Mouse (Mus musculus): Measurements from ENCODE around the gene Cmtm4. TPM values are rescaled to one million over a fixed set of nuclear protein-coding genes. Genes with fewer than 3 reads are reported as not detected.
"Not testable (repeated sequence)": the region's sequence is repeated elsewhere in the genome, so short reads cannot be mapped to it uniquely, and the experiment has no call there.

Cmtm4 gene
- polyA plus RNA-seq, 1 experiment from 2014 or later: 3.8 TPM

DNA sequence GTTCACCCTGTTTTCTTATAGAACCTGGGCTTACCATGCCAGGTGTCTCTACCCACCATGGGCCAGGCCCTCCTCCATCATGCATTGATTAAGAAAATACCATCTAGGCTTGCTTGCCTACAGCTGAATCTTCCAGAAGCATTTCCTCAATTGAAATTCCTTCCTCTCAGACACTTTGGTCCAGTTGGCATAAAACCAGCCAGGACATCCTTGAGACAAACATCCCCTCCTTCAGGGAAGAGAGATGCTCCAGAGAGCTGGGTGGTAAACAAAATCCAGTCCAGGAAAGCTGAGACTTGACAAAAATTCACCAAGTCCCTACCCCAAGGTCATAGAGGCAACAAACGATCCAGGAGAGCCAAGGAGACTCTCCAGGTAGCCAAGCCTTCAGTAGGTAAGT lies 61.4 kb downstream of the Cmtm4 start:
- H3K4me2 ChIP-seq (replicated peaks; ENCODE audit: low read depth, low read length): no peak overlapping the region
- no peaks in the 10 kb centered on the region for H3K27me3 ChIP-seq (ENCODE audit: control insufficient read depth, insufficient read depth, low read length)
- no peak overlapping the region for H3K4me3 ChIP-seq (ENCODE audit: low read depth, low read length)
- ATAC-seq (ENCODE audit: low FRiP score): no peak
- H3K27ac ChIP-seq (ENCODE audit: low read depth, low read length): no peak overlapping the region
- H3K36me3 ChIP-seq (ENCODE audit: control insufficient read depth, insufficient read depth, low read length): no peaks in the 10 kb centered on the region
- no peak overlapping the region for H3K9ac ChIP-seq (ENCODE audit: low read depth, low read length)
- WGBS: 78% methylated on average over 1 of the region's 1 CpGs
- no peak for DNase-seq (ENCODE audit: low spot score)
- no peaks in the 10 kb centered on the region for H3K4me1 ChIP-seq (replicated peaks; ENCODE audit: control insufficient read depth, insufficient read depth, low read length)
- H3K9me3 ChIP-seq (ENCODE audit: control insufficient read depth, low read length): no peaks in the 10 kb centered on the region

DNA sequence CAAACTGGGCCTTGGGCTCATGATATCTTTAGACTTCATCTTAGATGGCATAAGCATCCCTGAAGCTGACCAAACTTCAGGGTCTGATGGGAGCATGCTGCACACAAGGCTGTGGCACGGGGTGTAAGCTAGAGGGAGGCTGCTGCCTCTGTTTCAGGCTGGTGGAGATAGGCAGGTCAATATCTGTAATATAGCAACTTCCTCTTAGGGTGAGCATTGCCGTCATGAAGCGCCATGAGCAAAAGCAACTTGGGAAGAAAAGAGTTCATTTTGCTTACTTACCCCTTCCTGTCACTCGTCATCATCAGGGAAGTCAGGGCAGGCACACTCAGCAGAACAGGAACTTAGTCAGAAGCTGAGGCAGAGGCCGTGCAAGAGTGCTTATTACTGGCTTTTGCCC lies 61.8 kb downstream of the Cmtm4 start:
- Histone ChIP-seq H3K4me3 (ENCODE audit: low read depth, low read length) (no peak overlapping the region), H3K9me3 (ENCODE audit: control insufficient read depth, low read length) (no peaks in the 10 kb centered on the region), H3K4me1 (replicated peaks; ENCODE audit: control insufficient read depth, insufficient read depth, low read length) (no peaks in the 10 kb centered on the region), H3K27me3 (ENCODE audit: control insufficient read depth, insufficient read depth, low read length) (no peaks in the 10 kb centered on the region), H3K9ac (ENCODE audit: low read depth, low read length) (no peak overlapping the region), H3K4me2 (replicated peaks; ENCODE audit: low read depth, low read length) (no peak overlapping the region), H3K27ac (ENCODE audit: low read depth, low read length) (no peak overlapping the region), H3K36me3 (ENCODE audit: control insufficient read depth, insufficient read depth, low read length) (no peaks in the 10 kb centered on the region)
- no peak for DNase-seq (ENCODE audit: low spot score)
- 74% methylated on average over 5 of the region's 5 CpGs for WGBS
- ATAC-seq (ENCODE audit: low FRiP score): no peak

DNA sequence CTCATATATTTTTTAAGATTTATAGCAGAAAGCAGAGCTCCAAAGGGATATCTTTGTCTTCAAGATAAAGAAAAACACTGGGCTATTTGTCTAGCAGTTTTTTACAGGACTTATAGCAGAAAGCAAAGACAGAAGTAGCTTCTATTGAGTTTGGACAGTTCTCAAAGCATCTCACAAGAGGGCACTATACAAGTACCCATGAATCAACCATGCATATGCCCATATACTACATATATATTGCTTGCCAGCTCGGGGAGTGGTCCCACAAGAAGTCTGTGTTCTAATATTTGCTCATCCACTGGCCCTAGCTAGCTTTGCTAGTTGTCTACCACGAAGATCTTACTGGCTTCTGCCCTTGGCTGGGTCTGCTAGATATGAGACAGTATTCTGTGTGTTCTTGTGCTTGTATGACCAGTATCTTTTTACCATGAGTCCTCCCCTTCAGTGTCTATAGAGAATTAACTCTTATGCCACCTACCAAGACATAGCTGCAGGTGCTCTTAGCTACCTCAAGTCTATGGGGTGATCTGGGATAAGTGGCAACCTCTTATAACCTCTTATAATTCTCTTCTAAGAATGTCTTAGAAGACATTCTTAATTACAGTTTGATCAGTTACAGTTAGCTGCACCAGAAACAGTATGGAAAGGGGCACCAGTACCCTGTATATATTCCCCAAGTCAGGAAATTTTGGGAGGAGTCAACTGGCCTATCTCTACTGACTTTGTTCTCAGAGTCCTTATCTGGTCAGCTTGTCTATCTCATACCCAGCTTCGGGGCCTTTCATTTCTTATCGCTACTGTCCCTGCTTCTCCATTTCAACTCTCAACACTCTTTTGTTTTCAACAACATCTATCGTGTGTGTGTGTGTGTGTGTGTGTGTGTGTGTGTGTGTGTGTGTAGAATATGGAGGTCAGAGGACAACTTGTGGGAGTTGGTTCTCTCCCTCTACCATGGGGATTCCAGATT lies 62.7 kb downstream of the Cmtm4 start:
- WGBS: 84% methylated on average over 5 of the region's 5 CpGs

DNA sequence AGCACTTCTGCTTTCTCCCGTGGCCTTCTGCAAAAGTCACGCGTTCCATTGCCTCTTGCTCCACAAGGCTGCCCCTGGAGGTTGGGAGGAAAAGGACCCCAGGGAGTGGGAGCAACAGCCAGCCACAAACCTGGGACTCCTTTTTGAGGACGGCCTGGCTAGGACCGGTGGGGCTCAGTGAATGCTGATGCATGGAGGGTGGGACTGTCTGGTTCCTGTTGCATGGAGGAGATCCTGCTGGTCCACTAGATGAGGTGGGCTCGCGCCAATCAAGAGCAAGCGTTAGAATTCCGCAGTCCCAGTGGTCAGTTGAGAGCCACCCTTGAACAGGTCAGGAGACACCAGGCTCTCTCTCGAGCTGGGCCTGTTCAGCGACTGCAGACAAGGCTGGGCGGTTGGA lies 73.7 kb downstream of the Cmtm4 start, which contains the start of gene Cmtm2b:
Cmtm2b (plus strand) TSS at position 301 of the 400 bp plus-strand sequence.
- not testable (repeated sequence) for DNase-seq (ENCODE audit: low spot score); H3K9me3 ChIP-seq (ENCODE audit: control insufficient read depth, low read length); H3K4me3 ChIP-seq (ENCODE audit: low read depth, low read length); H3K27ac ChIP-seq (ENCODE audit: low read depth, low read length); H3K4me2 ChIP-seq (replicated peaks; ENCODE audit: low read depth, low read length); ATAC-seq (ENCODE audit: low FRiP score); H3K4me1 ChIP-seq (replicated peaks; ENCODE audit: control insufficient read depth, insufficient read depth, low read length); H3K27me3 ChIP-seq (ENCODE audit: control insufficient read depth, insufficient read depth, low read length); H3K36me3 ChIP-seq (ENCODE audit: control insufficient read depth, insufficient read depth, low read length); H3K9ac ChIP-seq (ENCODE audit: low read depth, low read length)
- 90% methylated on average over 12 of the region's 12 CpGs for WGBS

More for the DNA sequence above, 62.7 kb downstream of the Cmtm4 start:
- ATAC-seq (ENCODE audit: low FRiP score) (no peak), DNase-seq (ENCODE audit: low spot score) (no peak)
- H3K4me1 ChIP-seq (replicated peaks; ENCODE audit: control insufficient read depth, insufficient read depth, low read length): no peaks in the 10 kb centered on the region
- no peak overlapping the region for H3K9ac ChIP-seq (ENCODE audit: low read depth, low read length)
- H3K4me2 ChIP-seq (replicated peaks; ENCODE audit: low read depth, low read length): no peak overlapping the region
- H3K9me3 ChIP-seq (ENCODE audit: control insufficient read depth, low read length): no peaks in the 10 kb centered on the region
- H3K36me3 ChIP-seq (ENCODE audit: control insufficient read depth, insufficient read depth, low read length): no peaks in the 10 kb centered on the region
- H3K27me3 ChIP-seq (ENCODE audit: control insufficient read depth, insufficient read depth, low read length): no peaks in the 10 kb centered on the region
- no peak overlapping the region for H3K27ac ChIP-seq (ENCODE audit: low read depth, low read length)
- H3K4me3 ChIP-seq (ENCODE audit: low read depth, low read length): no peak overlapping the region

DNA sequence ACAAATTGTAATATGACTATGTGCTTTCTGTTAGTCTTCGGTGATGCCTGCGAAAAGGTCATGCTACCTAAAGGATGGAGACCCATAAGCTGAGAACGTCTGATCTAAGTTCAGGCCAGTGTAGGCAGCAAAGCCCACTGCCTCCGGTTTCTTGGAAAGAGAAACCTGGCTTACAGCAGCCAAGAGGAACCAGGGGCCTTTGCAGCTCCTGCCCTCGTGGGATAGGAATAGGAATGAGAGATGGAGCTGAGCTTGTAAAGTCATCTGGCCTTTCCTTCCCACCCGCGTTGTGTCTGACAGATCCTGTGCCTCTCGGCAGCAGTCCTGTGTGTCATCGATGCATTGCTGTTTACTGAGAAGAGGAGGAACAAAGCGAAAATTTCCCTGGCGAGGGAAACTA lies 74.3 kb downstream of the Cmtm4 start, which contains the start of gene Gm11020:
Gm11020 (plus strand) TSS at position 301 of the 400 bp plus-strand sequence.
- 84% methylated on average over 8 of the region's 11 CpGs for WGBS
- H3K4me1 ChIP-seq (replicated peaks; ENCODE audit: control insufficient read depth, insufficient read depth, low read length); H3K36me3 ChIP-seq (ENCODE audit: control insufficient read depth, insufficient read depth, low read length); H3K9ac ChIP-seq (ENCODE audit: low read depth, low read length); H3K27me3 ChIP-seq (ENCODE audit: control insufficient read depth, insufficient read depth, low read length); H3K9me3 ChIP-seq (ENCODE audit: control insufficient read depth, low read length); ATAC-seq (ENCODE audit: low FRiP score); H3K4me3 ChIP-seq (ENCODE audit: low read depth, low read length); DNase-seq (ENCODE audit: low spot score); H3K4me2 ChIP-seq (replicated peaks; ENCODE audit: low read depth, low read length); H3K27ac ChIP-seq (ENCODE audit: low read depth, low read length): not testable (repeated sequence)

DNA sequence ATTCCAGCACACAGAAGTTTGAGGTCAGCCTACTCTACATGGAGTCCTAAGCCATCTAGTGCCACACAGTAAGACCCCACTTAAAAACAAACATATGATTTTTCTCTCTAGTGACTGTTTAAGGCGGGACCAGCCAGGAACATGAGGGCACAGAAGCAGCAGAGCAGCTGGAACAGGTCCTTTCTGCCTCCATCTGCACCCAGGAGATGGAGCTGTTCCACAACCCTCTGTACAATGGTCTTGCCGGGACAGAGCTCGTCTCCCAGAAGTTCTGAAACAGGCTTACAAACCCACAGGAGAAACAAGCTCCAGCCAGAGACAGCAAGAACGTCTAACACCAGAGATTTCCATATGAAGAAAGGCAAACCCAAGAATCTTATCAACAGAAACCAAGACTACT lies 82.3 kb downstream of the Cmtm4 start:
- no peaks in the 10 kb centered on the region for H3K9me3 ChIP-seq (ENCODE audit: control insufficient read depth, low read length)

DNA sequence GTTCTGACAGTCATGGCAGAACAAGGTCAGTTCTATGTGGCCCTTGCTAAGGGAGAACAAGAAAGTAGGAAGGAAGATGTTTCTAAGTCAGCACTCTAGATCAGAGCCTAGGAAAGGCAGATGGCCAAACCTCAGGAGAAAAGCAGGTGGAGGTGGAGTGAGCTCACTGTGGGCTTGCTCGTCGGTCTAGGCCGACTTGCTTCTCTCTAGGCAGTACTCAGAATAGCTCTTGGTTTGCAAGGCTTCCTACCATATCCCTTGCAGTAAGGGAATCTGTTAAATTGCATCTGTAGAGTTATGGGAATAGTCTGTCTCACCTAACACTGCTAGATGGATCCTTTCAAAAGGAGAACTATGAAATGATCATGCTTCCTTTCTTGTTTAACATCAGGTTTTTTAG lies 83.6 kb downstream of the Cmtm4 start:
- WGBS: 93% methylated on average over 3 of the region's 3 CpGs
- DNase-seq (ENCODE audit: low spot score); ATAC-seq (ENCODE audit: low FRiP score): not testable (repeated sequence)

More for the DNA sequence above, 82.3 kb downstream of the Cmtm4 start:
- no peaks in the 10 kb centered on the region for H3K36me3 ChIP-seq (ENCODE audit: control insufficient read depth, insufficient read depth, low read length)
- H3K9ac ChIP-seq (ENCODE audit: low read depth, low read length): no peak overlapping the region
- no peak overlapping the region for H3K27ac ChIP-seq (ENCODE audit: low read depth, low read length)
- ATAC-seq (ENCODE audit: low FRiP score) (no peak), DNase-seq (ENCODE audit: low spot score) (no peak)
- 81% methylated on average over 4 of the region's 4 CpGs for WGBS
- H3K4me3 ChIP-seq (ENCODE audit: low read depth, low read length): no peak overlapping the region
- H3K4me2 ChIP-seq (replicated peaks; ENCODE audit: low read depth, low read length): no peak overlapping the region
- H3K4me1 ChIP-seq (replicated peaks; ENCODE audit: control insufficient read depth, insufficient read depth, low read length): no peaks in the 10 kb centered on the region
- no peaks in the 10 kb centered on the region for H3K27me3 ChIP-seq (ENCODE audit: control insufficient read depth, insufficient read depth, low read length)

DNA sequence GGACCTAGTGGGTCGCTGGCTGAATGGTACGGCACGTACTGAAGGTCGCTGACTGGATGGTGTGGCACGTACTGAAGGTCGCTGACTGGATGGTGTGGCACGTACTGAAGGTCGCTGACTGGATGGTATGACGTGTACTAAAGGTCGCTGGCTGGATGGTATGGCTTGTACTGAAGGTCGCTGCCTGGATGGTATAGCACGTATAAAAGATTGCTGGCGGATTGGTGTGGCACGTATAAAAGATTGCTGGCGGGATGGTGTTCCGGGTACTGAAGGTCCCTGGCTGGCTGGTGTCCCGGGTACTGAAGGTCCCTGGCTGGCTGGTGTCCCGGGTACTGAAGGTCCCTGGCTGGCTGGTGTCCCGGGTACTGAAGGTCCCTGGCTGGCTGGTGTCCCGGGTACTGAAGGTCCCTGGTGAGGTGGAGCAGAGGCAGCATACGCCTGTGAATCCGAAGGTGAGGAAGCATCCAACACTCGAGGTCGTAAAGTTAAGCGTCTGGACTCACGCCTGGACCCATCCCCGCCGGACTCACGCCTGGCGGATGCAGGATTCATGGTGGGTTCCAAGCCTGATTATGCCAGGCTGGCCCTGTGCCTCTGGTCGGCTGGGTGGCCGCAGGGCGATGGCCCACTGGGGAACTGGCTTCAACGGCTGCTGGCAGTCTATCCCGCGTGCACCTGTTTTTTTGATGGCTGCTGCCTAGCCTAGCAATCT lies 86.0 kb downstream of the Cmtm4 start, which contains the start of the genes Gm45711 and Cmtm1:
Gm45711 (minus strand) TSS at position 641 of the 715 bp plus-strand sequence.
Cmtm1 (minus strand) TSS at position 705 of the 715 bp plus-strand sequence.
- H3K4me3 ChIP-seq (ENCODE audit: low read depth, low read length); H3K9me3 ChIP-seq (ENCODE audit: control insufficient read depth, low read length); H3K9ac ChIP-seq (ENCODE audit: low read depth, low read length); H3K27ac ChIP-seq (ENCODE audit: low read depth, low read length); DNase-seq (ENCODE audit: low spot score); H3K27me3 ChIP-seq (ENCODE audit: control insufficient read depth, insufficient read depth, low read length); H3K4me1 ChIP-seq (replicated peaks; ENCODE audit: control insufficient read depth, insufficient read depth, low read length); ATAC-seq (ENCODE audit: low FRiP score); H3K36me3 ChIP-seq (ENCODE audit: control insufficient read depth, insufficient read depth, low read length); H3K4me2 ChIP-seq (replicated peaks; ENCODE audit: low read depth, low read length): not testable (repeated sequence)
- WGBS: 86% methylated on average over 35 of the region's 36 CpGs

More for the DNA sequence above, 83.6 kb downstream of the Cmtm4 start:
- H3K36me3 ChIP-seq (ENCODE audit: control insufficient read depth, insufficient read depth, low read length); H3K9ac ChIP-seq (ENCODE audit: low read depth, low read length); H3K9me3 ChIP-seq (ENCODE audit: control insufficient read depth, low read length); H3K27me3 ChIP-seq (ENCODE audit: control insufficient read depth, insufficient read depth, low read length); H3K4me3 ChIP-seq (ENCODE audit: low read depth, low read length); H3K4me1 ChIP-seq (replicated peaks; ENCODE audit: control insufficient read depth, insufficient read depth, low read length); H3K4me2 ChIP-seq (replicated peaks; ENCODE audit: low read depth, low read length); H3K27ac ChIP-seq (ENCODE audit: low read depth, low read length): not testable (repeated sequence)

Data from hindbrain, embryonic 11.5 days (tissue).